Mouse (Mus musculus) C2C12 (cell line): ENCODE measurements around the gene Ehbp1l1. TPM values are rescaled to one million over a fixed set of nuclear protein-coding genes. Genes with fewer than 3 reads are reported as not detected.

ENCODE experiments used
- H3K27me3 ChIP-seq: one replicate; pipeline ENCODE4 v1.6.1; 2011; ENCODE audit not compliant: control insufficient read depth, insufficient read depth, insufficient read length
- H3K36me3 ChIP-seq: one replicate; pipeline ENCODE4 v1.6.1; 2011; ENCODE audit not compliant: control insufficient read depth, insufficient read depth
- H3K4me3 ChIP-seq: one replicate; pipeline ENCODE4 v1.5.1; 2011; ENCODE audit warnings: mild to moderate bottlenecking, control low read depth; ENCODE audit not compliant: poor library complexity, insufficient read depth, severe bottlenecking
- H3K79me2 ChIP-seq: one replicate; pipeline ENCODE4 v1.6.1; 2011; ENCODE audit not compliant: control insufficient read depth, insufficient read depth
- H3K79me3 ChIP-seq: one replicate; pipeline ENCODE4 v1.6.1; 2011; ENCODE audit warnings: low read depth, control low read depth
- H3ac ChIP-seq: one replicate; pipeline ENCODE3; 2011; ENCODE audit warnings: low read depth; ENCODE audit not compliant: control insufficient read depth, insufficient read length
- CEBPB ChIP-seq: IDR thresholded peaks from one replicate; pipeline ENCODE4 v1.6.1; 2011; ENCODE audit warnings: low read depth, mild to moderate bottlenecking, control low read depth, moderate library complexity
- CTCF ChIP-seq: IDR thresholded peaks from one replicate; pipeline ENCODE4 v1.5.1; 2011; ENCODE audit not compliant: control insufficient read depth, insufficient read depth, insufficient read length
- FOSL1 ChIP-seq: IDR thresholded peaks from one replicate; pipeline ENCODE4 v1.8.0; 2011; ENCODE audit warnings: mild to moderate bottlenecking, low read length; ENCODE audit not compliant: poor library complexity, insufficient read depth, severe bottlenecking
- MAX ChIP-seq: IDR thresholded peaks from one replicate; pipeline ENCODE4 v1.6.1; 2011; ENCODE audit warnings: mild to moderate bottlenecking, control low read depth
- MYOD1 ChIP-seq: IDR thresholded peaks from one replicate; pipeline ENCODE4 v1.6.1; 2011; ENCODE audit warnings: low read depth; ENCODE audit not compliant: control insufficient read depth, insufficient read length
- MYOG ChIP-seq: IDR thresholded peaks from one replicate; pipeline ENCODE4 v1.6.1; 2011; ENCODE audit not compliant: control insufficient read depth, insufficient read length; ENCODE audit errors: extremely low read depth
- USF1 ChIP-seq: IDR thresholded peaks from one replicate; pipeline ENCODE4 v1.6.1; 2011; ENCODE audit warnings: low read depth, mild to moderate bottlenecking, control low read depth, moderate library complexity
- polyA plus RNA-seq: library from polyadenylated mRNA; unstranded; fragments of >200 nt; fragmentation: generic; extraction: Trizol; gene quantifications from one replicate; pipeline ENCODE4 v1.2.1, GENCODE M21; 2012; ENCODE audit warnings: missing spikeins

The Ehbp1l1 gene
- polyA plus RNA-seq, 1 experiment, result 62.1 TPM

DNA sequence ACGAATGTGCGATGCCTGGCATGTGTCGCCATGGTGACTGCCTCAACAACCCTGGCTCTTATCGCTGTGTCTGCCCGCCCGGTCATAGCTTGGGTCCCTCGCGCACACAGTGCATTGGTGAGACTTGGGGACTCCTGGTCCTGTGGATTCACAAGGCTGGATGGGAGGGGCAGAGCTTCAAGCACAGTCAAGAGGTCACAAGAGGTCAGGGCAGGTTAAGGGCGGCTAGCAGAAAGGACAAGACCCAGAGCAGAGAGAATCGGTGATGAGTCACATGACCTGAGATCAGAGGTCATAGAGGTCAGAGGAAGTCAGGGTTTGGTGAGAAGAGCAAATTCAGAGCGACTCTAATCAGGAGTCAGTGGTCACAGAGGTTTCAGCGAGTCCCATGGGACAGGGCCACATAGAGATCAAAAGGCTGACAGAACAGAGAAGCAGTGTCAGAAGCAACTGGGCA, 20.8 kb upstream of the Ehbp1l1 start:
- peaks cover 44% of the 10 kb centered on the region for H3K79me2 ChIP-seq
- H3ac ChIP-seq, result no peak overlapping the region
- no peak overlapping the region for H3K4me3 ChIP-seq
- H3K27me3 ChIP-seq, result no peaks in the 10 kb centered on the region
- H3K79me3 ChIP-seq, result peaks cover 26% of the 10 kb centered on the region
- H3K36me3 ChIP-seq, result peaks cover 44% of the 10 kb centered on the region
- TF ChIP-seq FOSL1, result no peak
- peak; percentile 26 for TF ChIP-seq USF1

DNA sequence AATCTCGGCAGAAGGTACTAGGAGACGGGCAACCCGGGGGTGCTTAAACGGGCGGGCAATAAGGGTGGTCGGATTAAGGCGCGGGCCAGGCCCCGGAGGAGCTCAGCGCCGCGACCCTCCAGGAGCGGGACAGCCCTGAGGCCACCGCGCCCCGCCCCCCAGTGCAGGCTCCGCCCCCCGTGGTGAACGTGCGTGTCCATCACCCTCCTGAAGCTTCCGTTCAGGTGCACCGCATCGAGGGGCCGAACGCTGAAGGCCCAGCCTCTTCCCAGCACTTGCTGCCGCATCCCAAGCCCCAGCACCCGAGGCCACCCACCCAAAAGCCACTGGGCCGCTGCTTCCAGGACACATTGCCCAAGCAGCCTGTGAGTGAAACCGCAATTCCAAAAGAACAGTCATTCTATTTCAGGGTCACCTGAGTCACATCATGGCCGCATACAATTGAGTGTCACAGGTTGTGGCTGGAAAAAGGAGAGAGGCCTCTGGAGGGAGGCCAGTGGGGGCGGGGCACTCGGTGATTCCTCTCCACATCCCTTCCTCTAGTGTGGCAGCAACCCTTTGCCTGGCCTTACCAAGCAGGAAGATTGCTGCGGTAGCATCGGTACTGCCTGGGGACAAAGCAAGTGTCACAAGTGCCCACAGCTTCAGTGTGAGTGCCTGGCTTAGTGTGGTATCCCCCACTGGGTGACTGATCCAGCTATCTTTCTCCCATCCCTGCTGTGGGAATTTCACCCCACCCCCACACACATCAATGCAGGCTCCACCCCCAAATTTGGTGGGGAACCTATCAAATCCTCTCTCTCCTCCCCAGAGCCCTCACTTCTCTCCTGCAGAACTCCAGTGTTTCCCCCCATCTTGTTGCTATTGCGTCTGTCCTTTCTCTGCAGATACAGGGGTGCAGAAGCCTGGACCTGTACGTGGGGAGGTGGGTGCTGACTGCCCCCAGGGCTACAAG, 19.9 kb upstream of the Ehbp1l1 start:
- TF ChIP-seq MAX, result no peak
- no peak for TF ChIP-seq CTCF
- no peak for TF ChIP-seq USF1
- TF ChIP-seq MYOD1, result no peak
- no peak for TF ChIP-seq MYOG
- no peak for TF ChIP-seq CEBPB
- no peak for TF ChIP-seq FOSL1
- Histone ChIP-seq H3K27me3 (no peaks in the 10 kb centered on the region), H3K79me2 (peaks cover 52% of the 10 kb centered on the region), H3K36me3 (peaks cover 36% of the 10 kb centered on the region), H3K79me3 (peaks cover 29% of the 10 kb centered on the region), H3K4me3 (no peak overlapping the region), H3ac (no peak overlapping the region)

DNA sequence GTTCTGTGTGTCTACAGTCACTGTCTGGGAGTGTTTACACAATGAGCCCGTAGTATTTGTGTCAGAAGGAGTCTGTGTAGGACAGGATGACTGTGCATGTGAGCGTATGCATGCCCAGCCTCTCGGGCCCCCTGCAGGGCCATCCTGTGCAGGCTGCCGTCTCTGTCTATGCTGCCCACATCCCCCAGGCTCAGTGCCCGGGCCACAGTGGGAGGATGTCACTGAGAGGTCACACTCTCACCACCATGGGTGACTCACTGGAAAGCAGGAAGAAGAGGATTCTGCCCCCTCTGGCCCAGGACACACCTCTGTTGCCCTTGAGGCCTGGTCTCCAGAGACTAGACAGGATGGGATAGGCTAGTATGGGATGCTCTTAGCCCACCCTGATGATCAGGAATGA, 17.5 kb upstream of the Ehbp1l1 start:
- Histone ChIP-seq H3K79me3 (peaks cover 29% of the 10 kb centered on the region), H3K79me2 (peaks cover 52% of the 10 kb centered on the region), H3K27me3 (no peaks in the 10 kb centered on the region), H3K36me3 (peaks cover 25% of the 10 kb centered on the region), H3K4me3 (peak overlapping the region; percentile 60), H3ac (peak overlapping the region; percentile 94)
- TF ChIP-seq FOSL1 (peak; percentile 45), MAX (peak; percentile 89), MYOD1 (no peak)

DNA sequence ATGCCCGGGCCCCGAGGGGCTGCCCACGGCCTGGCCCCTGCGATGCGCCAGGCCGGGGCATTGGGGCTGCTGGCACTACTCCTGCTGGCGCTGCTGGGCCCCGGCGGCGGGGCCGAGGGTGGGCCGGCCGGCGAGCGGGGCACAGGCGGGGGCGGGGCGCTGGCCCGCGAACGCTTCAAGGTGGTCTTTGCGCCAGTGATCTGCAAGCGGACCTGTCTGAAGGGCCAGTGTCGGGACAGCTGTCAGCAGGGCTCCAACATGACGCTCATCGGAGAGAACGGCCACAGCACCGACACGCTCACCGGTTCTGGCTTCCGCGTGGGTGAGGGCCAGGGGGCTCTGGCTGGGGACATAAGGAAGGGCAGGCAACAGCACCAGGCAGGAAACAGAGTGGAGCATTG, 16.1 kb upstream of the Ehbp1l1 start:
- TF ChIP-seq MYOD1 (no peak), CEBPB (no peak), CTCF (no peak), MYOG (no peak)
- peak overlapping the region; percentile 94 for H3ac ChIP-seq
- H3K4me3 ChIP-seq, result peak overlapping the region; percentile 60
- peaks cover 52% of the 10 kb centered on the region for H3K79me2 ChIP-seq
- H3K36me3 ChIP-seq, result peaks cover 22% of the 10 kb centered on the region
- peaks cover 29% of the 10 kb centered on the region for H3K79me3 ChIP-seq
- peaks cover under 1% of the 10 kb centered on the region for H3K27me3 ChIP-seq

DNA sequence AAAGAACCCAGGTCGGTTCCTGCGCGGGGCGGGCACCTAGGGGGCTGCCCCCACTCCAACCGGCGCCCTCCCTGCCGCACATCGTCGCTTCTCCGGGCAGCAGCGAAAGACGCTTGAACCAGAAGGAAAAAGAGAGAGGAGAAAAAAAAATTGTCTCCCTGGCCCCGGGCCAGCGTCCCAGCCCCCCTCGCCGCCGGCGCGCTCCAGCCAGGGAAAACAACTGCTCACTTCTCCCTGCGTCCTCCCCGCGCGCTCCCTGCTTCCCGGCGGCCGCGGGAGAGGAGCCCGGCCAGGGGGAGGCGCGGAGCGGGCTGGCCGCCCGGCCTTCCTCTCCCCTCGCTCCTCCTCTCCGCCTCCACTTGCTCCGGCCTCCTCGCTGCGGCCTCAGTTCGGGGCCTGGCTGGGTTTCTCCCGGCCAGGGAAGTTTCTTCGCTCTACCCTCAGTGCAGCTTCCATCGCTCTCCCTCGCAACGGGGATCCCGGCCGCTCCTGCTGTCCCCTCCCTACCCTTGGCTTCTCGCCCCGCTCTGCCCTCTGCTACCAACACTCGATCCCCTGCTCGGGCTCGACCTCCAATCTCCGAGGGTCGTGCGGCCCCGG, 15.6 kb upstream of the Ehbp1l1 start:
- peaks cover 29% of the 10 kb centered on the region for H3K79me3 ChIP-seq
- peak overlapping the region; percentile 60 for H3K4me3 ChIP-seq
- H3ac ChIP-seq, result peak overlapping the region; percentile 94
- peaks cover 18% of the 10 kb centered on the region for H3K36me3 ChIP-seq
- peaks cover 52% of the 10 kb centered on the region for H3K79me2 ChIP-seq
- peaks cover 6% of the 10 kb centered on the region for H3K27me3 ChIP-seq
- no peak for TF ChIP-seq MAX
- TF ChIP-seq USF1, result no peak
- no peak for TF ChIP-seq MYOD1
- TF ChIP-seq CTCF, result no peak
- TF ChIP-seq CEBPB, result no peak
- no peak for TF ChIP-seq MYOG
- no peak for TF ChIP-seq FOSL1
